Mouse (Mus musculus) layer of hippocampus, adult 8-10 months (tissue): ENCODE measurements around the gene Slc25a14. TPM values are rescaled to one million over a fixed set of nuclear protein-coding genes. Genes with fewer than 3 reads are reported as not detected.

Source experiments
- DNase-seq, 2 experiments: peaks; one replicate each; pipeline ENCODE4 v3.0.0; 2022; ENCODE audit warnings: low spot score in 2 of 2
- total RNA-seq, 4 experiments: library from RNA; stranded (reverse); gene quantifications; 2 replicates each; pipeline ENCODE4 v1.2.4; 2022

The Slc25a14 gene
- 10 to 100 TPM; 47.6 to 60.8 (median 57.0) TPM for total RNA-seq

DNA sequence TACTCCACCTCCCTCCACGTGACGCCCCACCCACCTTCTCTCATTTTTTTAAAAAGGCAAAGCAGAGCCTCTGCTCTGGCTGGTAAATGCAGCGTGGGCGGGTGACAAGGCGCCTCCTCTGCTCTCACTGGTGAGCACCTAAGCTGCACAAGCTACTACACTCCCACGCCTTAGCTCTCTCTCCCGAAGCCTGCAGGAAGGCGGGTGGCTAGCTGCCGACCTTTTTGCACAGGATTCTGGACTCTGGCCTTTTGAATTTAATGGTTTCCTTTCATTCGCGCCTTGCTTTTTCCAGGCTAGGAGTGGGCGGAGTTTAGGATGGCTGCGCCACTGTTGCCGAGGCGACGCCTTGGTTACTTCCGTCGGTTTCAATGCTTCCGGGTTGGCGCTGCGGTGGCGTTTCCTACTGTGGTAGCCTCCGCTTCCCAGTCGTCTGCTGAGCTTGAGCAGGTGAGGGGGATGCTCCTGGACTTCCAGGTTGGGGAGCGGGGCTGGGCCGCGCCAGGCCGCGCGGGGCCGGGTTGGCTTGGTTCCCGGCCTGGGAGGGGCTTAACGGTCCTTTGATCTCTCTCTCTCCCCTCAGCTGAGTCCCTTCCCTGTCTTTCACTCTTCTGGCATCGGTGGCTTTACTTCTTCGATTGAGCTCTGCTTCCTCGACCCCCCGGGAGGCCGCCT, at the start of gene Slc25a14:
TSS of gene Slc25a14 (plus strand) at position 35 of the 675 bp plus-strand sequence.
- DNase-seq = peak; percentile 75 to 77

DNA sequence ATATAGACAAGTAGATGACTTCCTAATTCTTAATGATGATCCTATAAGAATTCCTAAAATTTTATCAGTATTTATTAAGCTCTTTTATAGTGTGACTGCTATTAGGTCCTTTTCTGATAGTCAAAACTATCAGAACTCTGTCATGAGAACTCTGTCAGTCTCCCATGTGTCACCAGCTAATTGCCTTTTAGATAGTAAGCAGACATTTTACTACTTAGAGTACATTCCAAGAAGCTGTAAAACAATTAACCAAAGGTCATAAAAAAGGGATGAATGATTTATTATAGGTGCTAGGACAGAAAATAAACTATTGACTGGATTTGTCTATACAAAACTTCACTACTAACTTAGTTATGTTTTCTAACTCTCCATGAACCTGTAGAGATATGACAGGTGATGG, 39.9 kb upstream of the Slc25a14 start:
- no peak for DNase-seq

DNA sequence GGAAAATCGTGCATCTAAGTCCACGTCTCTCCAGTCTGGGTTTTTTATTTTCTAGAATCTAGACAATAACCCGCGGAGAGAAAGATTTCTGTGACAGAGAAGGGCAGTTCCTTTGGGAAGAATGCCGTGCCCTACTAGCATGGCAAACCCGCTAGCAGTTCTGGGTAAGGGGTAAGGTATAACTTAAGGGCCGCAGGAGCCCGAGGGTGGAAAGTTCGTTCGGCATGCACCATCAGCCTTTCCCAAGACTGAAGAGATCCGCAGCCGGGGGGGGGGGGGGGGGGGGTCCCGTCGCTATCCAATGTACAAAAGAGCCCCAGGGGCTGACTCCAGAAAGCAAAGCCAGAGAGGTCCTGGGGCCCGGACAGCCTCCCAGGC, 29.5 kb upstream of the Slc25a14 start:
- no peak for DNase-seq

DNA sequence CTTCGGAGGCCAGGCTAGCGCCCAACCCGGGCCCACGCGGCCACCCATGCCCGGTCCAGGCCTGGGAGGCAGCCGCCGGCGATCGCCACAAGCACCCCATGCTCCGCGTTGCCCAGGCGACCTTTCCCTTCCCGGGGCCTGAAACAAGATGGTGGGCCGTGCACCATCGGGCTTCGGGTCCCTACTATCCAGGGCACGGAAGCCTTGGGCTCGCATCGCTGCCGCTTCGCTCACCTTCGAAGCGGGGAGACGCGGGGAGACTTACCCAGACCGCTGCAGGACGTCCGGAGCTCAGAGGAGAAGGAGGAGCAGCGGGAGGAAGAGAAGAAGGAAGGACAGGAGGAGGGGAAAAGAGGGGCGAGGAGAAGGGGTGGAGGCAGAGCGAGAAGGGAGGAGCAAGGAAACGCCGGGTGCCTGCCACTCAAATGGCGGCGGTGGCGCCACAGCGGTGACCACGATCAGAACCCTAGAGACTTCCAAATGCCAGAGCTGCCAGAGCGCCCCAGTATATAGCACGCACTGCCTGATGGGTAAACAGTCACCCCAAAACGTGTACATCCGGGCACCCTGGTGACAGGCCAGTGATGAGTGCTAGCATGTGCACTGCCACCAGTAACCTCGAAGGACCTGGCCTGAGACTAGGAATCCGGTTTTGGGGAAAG, 29.0 kb upstream of the Slc25a14 start, which contains the start of gene Zfp280c:
TSS of gene Zfp280c (minus strand) at position 406 of the 662 bp plus-strand sequence.
- DNase-seq = peak; percentile 61 to 67

DNA sequence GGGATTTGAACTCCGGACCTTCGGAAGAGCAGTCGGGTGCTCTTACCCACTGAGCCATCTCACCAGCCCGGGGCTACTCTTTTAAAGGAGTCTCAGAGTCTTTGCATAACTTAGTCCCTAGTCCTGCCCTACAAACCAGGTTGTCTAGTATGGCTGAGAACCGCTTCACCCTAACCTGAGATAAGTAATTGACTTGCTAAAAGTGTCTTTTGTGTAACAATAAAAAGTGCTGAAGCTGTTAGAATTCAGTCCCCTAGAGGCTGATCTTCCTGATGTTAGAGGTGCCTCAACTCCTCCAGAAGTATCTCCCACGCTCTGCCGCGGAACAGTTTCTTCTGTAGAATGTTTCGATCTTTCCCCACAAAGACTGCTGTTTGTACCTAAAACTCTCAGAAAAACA, 27.2 kb upstream of the Slc25a14 start:
- no peak for DNase-seq

DNA sequence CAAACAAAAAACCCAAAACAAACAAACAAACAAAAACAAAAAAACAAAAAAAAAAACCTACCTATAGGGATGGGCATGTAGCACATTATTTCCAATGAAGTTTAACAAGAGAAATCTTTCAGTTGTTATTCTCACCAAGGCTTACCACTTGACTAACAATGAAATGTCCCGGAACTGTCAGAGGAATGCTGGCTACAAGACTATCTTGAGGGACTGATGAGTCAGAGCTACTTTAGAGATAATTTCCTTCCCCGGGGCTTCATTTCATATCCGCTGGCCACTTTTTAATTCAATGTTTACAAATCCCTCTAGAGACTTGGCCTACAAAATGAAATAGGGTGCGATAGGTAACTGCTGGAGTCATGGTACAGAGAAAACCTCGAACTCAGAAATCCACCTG, 26.3 kb upstream of the Slc25a14 start:
- no peak for DNase-seq

DNA sequence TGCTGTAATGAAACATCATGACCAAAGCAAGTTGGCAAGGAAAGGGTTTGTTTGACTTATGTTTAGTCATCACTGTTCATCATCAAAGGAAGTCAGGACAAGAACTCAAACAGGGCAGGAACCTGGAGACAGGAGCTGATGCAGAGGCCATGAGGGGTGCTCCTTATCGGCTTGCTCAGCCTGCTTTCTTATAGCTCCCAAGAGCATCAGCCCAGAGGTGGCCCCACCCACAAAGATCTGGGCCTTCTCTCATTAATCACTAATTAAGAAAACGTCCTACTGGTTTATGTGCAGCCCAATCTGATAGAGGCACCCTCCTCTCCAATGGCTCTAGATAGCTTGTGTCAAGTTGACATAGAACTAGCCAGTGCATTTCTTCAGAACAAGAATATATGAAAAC, 18.3 kb upstream of the Slc25a14 start:
- DNase-seq = no peak

DNA sequence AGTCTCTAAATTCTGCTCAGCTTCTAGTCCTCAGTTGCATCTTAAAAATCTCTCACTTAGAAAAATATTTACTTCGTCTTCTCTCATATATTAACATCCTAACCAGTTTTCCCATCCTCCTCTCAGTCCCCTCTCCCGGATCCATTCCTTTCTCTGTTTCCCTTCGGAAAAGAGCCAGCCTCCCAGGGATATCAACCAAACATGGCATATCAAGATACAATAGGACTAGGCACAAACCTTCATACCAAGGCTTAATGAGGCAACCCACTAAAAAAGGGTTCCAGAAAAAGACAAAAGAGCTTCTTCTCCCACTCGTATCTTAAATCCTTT, 199 bp upstream of the Slc25a14 start:
- no peak for DNase-seq

DNA sequence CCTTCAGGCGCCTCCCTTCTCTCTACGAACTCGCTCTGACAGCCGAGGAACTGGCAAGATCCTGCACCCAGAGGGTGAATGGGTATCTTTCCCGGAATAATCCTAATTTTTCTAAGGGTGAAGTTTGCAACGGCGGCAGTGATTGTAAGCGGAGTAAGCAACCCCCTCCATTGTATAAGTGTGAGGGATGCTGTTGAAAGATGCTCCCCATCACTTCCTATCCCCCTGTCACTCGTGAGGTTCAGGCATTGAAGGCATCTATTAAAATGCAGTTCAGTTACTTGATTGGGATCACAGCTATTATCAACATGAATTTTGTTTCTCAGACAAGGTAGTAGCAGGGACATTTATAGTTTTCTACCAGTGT, 824 bp downstream of the Slc25a14 start:
- DNase-seq = no peak

DNA sequence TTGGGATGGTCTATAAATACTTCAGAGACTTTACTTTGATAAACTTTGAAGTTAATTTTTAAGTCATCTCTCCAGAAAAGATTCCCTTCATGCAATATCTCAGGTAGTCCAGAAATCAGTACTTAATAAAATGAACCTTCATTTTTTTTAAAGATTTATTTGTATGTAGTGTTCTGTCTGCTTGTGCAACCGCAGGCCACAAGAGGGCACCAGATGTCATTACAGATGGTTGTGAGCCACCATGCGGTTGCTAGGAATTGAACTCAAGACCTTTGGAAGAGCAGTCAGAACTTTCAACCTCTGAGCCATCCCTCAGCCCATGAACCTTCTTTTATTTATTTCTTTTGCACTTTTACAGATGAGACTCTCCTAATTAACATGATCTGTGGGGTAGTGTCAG, 13.8 kb downstream of the Slc25a14 start:
- DNase-seq = no peak

DNA sequence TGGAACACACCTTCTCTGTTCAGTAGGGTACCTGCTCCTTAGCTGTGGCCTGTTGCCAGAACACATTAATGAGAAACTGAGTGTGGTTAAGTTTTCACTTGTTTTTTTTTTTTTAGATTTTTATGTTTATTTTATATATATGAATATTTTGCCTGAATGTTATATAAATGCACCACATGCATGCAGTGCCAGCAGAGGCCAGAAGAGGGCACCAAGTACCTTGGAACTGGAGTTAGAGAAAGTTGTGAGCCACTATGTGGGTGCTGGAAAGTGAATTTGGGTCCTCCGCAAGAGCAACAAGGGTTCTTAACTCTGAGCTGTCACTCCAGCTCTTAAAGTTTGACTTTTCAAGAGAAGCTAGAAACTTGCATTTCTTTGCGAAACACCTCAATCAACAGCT, 20.9 kb downstream of the Slc25a14 start:
- DNase-seq = peak in 1 of 2 experiments; percentile 13

DNA sequence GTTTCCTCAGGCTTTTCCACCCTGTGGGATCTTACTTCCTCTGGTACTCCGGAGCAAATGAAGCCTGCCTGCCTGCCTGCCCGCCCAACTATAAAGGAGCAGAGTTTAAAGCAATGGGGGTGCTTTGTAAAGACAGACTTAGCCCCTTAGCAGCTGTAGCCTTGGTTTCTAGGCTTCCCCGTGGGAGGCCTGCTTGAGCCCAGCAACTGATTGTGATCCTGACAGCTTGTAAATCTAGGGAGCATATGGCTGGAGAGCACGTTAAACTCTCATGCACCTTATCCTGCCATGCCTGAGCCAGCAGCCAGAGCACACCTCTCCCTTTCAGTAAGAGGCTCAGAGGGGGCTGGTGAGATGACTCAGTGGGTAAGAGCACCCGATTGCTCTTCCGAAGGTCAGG, 43.6 kb downstream of the Slc25a14 start:
- DNase-seq = no peak

DNA sequence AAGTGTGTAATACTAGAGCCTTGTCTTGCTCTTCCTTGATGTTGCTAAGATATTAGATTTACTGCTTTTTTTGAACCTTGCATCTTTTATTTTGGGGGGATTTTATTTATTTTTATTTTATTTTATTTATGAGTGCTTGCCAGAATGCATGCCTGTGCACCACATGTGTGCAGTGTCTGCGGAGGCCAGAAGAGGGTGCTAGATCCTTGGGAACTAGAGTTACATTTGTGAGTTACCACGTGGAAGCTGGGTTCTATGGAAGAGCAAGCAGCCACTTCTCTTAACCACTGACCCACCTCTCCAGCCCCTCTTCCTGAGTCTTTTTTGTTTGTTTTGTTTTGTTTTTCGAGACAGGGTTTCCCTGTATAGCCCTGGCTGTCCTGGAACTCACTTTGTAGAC, 46.4 kb downstream of the Slc25a14 start:
- DNase-seq = no peak

DNA sequence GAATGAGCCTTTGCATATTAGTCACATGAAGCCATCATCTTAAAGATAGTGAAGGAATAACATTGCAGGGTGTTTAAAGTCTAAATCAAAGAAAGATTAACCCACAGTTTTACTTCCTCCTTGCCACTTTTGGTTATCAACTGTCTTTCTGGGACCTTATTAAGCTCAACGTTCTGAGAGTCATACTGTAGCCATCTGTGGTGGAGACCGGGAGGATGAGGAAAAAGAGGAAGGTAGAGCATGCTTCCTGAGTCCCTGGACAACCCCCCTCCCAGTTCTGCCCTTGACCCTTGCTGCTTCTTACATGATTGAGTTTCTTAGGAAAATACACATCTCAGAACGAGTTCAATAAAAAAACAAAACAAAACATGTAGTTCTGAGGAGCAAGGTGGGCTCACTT, 48.5 kb downstream of the Slc25a14 start:
- no peak for DNase-seq

DNA sequence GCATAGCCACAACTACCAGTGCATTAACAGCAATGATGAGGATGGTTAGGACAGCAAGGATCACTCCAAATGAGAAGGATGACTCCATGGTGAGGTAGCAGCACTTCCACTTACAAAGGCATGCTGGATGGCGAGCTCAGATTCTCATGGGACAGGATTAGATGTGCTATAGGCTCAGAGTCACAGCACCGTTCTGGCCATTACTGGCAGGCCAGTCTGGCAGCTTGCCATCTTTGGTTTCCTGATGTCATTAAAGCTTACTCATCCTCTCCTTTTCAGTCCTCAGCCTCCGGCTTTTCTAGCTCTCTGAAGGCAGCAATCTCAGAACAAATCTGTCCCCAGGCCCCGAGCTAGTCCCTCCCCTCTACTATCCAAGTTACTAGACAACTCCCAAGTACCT, 51.0 kb downstream of the Slc25a14 start, which contains the start of gene Gpr119:
TSS of gene Gpr119 (minus strand) at position 308 of the 400 bp plus-strand sequence.
- DNase-seq = no peak

DNA sequence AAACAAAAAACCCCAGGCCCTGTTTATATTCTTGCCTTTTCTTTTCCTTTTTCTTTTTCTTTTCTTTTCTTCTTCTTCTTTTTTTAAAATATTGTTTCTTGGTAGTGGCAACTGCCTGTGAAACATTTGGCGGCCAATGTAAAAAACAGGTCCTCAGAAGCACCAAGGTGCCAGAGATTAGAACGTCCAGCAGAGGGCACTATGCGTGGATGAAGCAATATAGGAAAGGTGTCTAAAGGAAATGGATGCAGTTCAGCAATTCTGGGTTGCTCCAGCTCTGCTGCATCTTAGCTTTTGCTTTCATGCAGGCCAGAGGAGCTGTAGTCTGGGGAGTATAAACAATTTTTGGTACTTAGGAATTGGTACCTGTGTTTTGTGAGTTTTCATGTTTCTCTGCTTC, 60.2 kb downstream of the Slc25a14 start:
- peak; percentile 9 for DNase-seq

DNA sequence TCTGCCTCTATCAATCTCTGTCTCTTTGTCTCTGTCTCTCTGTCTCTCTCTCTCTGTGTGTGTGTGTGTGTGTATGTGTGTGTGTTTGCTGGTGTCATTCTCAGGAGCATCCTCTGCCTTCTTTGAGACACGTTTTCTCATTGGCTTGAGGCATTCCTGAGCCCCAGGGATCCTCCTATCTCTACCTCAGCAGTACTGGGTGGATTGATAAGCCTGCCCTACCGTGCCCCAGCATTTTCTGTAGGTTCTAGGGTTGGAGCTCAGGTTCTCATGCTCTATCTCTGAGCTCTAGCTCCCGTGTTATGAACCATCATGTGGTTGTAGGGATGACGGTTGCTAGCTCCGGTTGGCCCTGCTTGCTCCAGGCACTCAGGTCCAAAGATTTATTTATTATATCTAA, 60.6 kb downstream of the Slc25a14 start:
- DNase-seq = no peak

DNA sequence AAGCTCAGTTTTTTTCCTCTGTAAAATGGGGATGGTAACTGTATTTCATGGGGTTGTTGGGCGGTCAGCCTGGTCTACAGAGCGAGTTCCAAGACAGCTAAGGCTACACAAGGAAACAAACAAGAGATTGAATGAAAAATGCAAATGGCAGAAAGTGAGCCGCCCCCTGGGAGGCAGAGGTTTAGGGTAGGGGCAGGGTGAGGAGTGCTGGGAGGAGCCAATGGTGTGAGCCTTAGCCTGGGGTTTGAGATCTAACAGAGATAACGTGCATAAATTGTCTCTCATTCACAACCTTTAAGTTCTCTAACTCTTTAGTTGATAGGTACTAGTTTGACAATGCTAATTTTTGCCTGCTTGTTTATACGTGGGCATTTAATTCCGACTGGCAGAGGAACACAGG, 71.2 kb downstream of the Slc25a14 start:
- no peak for DNase-seq

DNA sequence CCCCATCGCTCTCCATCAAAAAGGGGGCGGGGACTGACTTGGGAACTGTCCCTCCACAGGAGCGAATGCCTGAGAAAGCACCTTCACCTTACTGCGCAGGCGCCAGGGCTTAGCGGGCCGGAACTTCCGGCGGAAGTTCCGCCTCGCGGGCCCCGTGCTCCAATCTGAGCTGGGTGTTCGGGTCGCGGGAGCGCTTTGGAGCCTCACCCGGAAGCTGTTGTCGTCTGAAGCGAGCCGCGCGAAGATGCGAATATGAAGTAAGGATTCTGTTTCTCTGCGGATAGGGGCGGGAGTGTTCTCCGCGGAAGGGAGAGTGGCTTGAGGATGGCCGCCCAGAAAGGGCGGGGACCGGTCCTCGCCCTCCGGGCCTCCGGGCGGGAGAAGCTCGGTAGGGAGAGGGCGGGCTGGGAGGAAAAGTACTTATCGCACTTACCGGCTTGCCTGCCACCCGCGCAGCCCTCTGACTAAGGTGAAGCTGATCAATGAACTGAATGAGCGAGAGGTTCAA, 71.7 kb downstream of the Slc25a14 start, which contains the start of gene Rbmx2:
TSS of gene Rbmx2 (plus strand) at position 141 of the 508 bp plus-strand sequence.
- DNase-seq = peak; percentile 88 to 89

DNA sequence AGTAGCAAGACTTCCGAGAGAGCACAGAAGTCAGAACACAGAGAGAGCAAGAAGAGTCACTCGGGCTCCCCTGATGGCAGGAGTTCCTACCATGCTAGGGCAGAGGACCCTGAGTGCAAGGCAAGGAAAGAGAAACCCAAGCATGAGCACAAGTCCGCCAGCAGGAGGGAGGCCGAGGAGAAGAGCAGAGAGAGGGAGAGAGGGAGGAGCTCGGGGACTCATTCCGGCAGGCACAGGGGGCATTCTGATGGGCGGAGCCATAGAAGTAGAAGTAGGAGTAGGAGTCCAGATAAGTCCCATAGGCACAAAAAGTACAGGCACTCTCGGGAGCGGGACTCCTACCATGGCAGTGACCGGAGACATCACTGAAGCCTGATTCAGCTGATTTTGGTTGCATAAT, 86.5 kb downstream of the Slc25a14 start:
- no peak for DNase-seq
